Mouse (Mus musculus): ENCODE data around the gene Sardh.

Sardh gene

DNA sequence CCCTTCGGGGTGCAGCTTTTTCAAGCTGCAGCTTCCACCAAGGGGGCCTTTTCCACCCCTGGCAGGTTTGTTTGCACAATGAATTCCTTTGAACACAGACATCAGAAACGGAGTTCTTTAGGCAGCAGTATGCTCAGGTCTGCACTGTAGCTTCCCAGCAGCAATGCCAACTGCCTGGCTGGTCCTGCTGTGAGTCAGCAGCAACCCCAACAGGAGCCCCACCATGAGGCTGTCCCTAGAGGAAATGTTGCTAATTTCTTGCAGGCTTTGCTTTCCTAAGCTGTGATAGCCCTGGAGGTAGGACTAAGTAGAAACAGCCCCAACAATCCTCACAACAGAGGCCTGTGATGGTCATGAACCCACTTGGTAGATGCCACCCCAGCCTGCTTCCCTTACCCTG lies 81.1 kb downstream of the Sardh start:
- no peak for DNase-seq (ENCODE audit: low spot score in 2 of 2)

DNA sequence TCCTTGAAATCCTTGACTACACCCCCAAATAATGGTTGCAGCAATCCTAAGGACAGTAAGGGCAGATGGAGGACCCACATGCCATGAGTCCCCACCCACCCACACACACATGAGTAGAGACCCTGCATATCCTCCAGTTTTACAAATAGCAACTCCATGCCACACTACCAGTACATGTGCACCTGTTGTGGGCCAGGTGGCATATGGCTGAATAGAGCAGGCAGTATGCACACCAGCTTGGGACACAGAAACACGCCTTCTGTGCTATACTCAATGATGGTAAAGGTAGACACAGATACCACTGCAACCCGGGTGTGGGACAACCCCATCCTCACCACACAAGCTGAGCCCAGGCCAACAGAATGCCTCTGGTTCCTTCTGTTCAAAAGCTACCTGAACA lies 82.1 kb downstream of the Sardh start:
- no peak for DNase-seq (ENCODE audit: low spot score in 2 of 2)

GRCm38 (mm10) chr2:27164796-27165590 lies 83.1 kb downstream of the Sardh start, which contains the start of gene Dbh:
Gene Dbh (plus strand): TSS chr2:27165233.
- no peak for DNase-seq (ENCODE audit: low spot score in 2 of 2)

DNA sequence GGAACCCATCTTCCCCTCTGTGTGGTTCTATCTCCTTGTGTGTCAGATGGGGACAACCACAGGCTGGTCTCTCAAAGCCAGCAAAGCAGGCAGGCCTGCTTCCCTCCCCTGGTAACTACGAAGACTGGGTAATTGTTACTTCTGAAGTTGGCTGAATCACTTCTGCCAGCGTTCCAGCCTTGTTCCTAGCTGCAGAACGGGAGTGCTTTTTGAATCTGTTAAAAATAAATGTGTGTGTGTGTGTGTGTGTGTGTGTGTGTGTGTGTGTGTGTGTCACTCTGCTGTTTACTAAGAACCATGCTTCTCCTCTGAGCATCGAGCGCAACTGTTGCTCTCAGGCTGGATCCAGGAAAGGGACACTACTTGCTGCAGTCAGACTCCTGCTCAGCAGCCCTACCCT lies 84.3 kb downstream of the Sardh start:
- DNase-seq (ENCODE audit: low spot score in 2 of 2): no peak

DNA sequence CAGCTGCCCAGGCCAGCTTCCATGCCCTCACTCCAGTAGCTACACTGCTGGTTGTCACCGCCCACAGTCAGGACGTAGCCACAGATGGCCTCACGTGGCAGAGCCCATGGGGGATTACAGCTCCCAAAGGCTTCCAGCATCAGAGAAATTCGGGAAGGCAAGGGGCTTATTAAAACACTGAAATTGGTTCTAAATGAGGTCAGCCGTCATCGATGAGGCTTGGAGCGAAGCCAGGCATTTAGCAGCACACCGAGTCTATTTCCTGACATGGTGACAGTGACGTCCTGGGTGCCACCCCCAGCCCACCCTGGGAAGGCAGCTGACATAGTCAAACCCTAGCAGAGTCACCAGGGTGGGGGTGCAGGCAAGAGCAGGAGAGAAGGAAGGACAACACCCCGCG lies 85.5 kb downstream of the Sardh start:
- DNase-seq (ENCODE audit: low spot score in 2 of 2): no peak

- no peak for DNase-seq (ENCODE audit: low spot score in 2 of 2)
These were observed 86.6 kb downstream of the Sardh start for GRCm38 (mm10) chr2:27161526-27161925.

- no peak for DNase-seq (ENCODE audit: low spot score in 2 of 2)
These were observed 91.5 kb downstream of the Sardh start for GRCm38 (mm10) chr2:27156596-27156995.

GRCm38 (mm10) chr2:27154466-27155185 lies 93.5 kb downstream of the Sardh start:
- no peak for DNase-seq (ENCODE audit: low spot score in 2 of 2)

DNA sequence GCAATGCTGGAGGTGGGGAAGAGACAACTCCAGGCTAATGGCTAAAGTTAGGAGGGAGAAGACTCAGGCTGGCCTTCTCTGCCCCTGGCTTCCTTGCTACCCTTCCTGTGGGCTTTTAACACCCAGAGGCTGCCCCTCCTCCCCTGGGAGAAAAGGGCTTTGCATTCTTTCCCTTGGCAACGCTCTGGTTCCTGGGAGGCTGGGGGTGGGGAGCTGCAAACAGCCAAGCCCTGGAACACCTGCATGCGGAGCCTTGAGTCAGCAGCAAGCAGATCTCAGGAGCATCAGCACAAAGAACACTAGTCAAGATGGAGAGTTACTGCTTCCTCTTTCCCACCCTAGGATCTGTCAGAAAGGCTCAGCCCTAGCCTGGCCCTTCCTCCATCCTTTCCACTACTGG lies 98.7 kb downstream of the Sardh start:
- DNase-seq (ENCODE audit: low spot score in 2 of 2): no peak

- no peak for DNase-seq (ENCODE audit: low spot score in 2 of 2)
These were observed 101.3 kb downstream of the Sardh start for GRCm38 (mm10) chr2:27146840-27147239.

GRCm38 (mm10) chr2:27144957-27145356 lies 103.2 kb downstream of the Sardh start:
- DNase-seq (ENCODE audit: low spot score in 2 of 2): no peak

GRCm38 (mm10) chr2:27141950-27142693 lies 106.0 kb downstream of the Sardh start, which contains the start of gene Fam163b:
Gene Fam163b (minus strand): TSS chr2:27142491.
- DNase-seq (ENCODE audit: low spot score in 2 of 2): no peak
